Mouse (Mus musculus) retina, embryonic 14.5 days (tissue): ENCODE data around the gene Zfp72.

Experiments used
- DNase-seq: peaks from one replicate; pipeline ENCODE4 v3.0.0-alpha.2; 2015; ENCODE audit warnings: low spot score

The Zfp72 gene

GRCm38 (mm10) chr13:74390371-74390990 lies at the start of gene Zfp72:
Gene Zfp72 (minus strand): TSS chr13:74390836.
- DNase-seq = peak; percentile 68

- no peak for DNase-seq
These were observed 49.3 kb upstream of the Zfp72 start for GRCm38 (mm10) chr13:74439895-74440294.

GRCm38 (mm10) chr13:74399298-74399839 lies 8.7 kb upstream of the Zfp72 start, which contains the start of gene Ftl1-ps1:
Gene Ftl1-ps1 (plus strand): TSS chr13:74399694.
- DNase-seq = peak; percentile 18

- peak; percentile 14 for DNase-seq
These were observed 520 bp upstream of the Zfp72 start for GRCm38 (mm10) chr13:74391156-74391555.

GRCm38 (mm10) chr13:74389730-74390129 lies 906 bp downstream of the Zfp72 start:
- DNase-seq = no peak

- peak; percentile 11 for DNase-seq
These were observed 8.3 kb downstream of the Zfp72 start for GRCm38 (mm10) chr13:74382289-74382688.

- peak; percentile 3 for DNase-seq
These were observed 8.9 kb downstream of the Zfp72 start for GRCm38 (mm10) chr13:74381533-74382276.

GRCm38 (mm10) chr13:74363859-74364235 lies 26.8 kb downstream of the Zfp72 start, which contains the start of gene Lrrc14b:
Gene Lrrc14b (minus strand): TSS chr13:74364005.
- DNase-seq = no peak

- no peak for DNase-seq
These were observed 27.3 kb downstream of the Zfp72 start for GRCm38 (mm10) chr13:74363176-74363858.

- DNase-seq = no peak
These were observed 28.4 kb downstream of the Zfp72 start for GRCm38 (mm10) chr13:74362218-74362617.

GRCm38 (mm10) chr13:74356491-74356890 lies 34.1 kb downstream of the Zfp72 start:
- DNase-seq = no peak

GRCm38 (mm10) chr13:74350435-74350906 lies 40.2 kb downstream of the Zfp72 start:
- DNase-seq = no peak

GRCm38 (mm10) chr13:74349566-74350434 lies 40.8 kb downstream of the Zfp72 start, which contains the start of the genes Sdha and Ccdc127:
Gene Sdha (minus strand): TSS chr13:74350280.
Gene Ccdc127 (plus strand): TSS chr13:74350309.
- peak; percentile 99 for DNase-seq

GRCm38 (mm10) chr13:74341036-74341435 lies 49.6 kb downstream of the Zfp72 start:
- DNase-seq = peak; percentile 77

GRCm38 (mm10) chr13:74329321-74329720 lies 61.3 kb downstream of the Zfp72 start:
- no peak for DNase-seq
